Mouse (Mus musculus) thymus, adult 18-20 months (tissue): Measurements from ENCODE around the gene Cpne6.

Source experiments
- DNase-seq, 2 experiments: peaks; one replicate each; pipeline ENCODE4 v3.0.0; 2022; ENCODE audit warnings: mixed read lengths in 2 of 2

Gene Cpne6

GRCm38 (mm10) chr14:55505612-55506011 lies 4.6 kb upstream of the Cpne6 start:
- DNase-seq = no peak

- no peak for DNase-seq
Observed at GRCm38 (mm10) chr14:55507801-55508200, 2.4 kb upstream of the Cpne6 start.

GRCm38 (mm10) chr14:55509540-55509939 lies 705 bp upstream of the Cpne6 start:
- DNase-seq = no peak

GRCm38 (mm10) chr14:55511037-55511436 lies 792 bp downstream of the Cpne6 start:
- no peak for DNase-seq

- no peak for DNase-seq
Observed at GRCm38 (mm10) chr14:55513927-55514326, 3.7 kb downstream of the Cpne6 start.

GRCm38 (mm10) chr14:55515846-55516245 lies 5.6 kb downstream of the Cpne6 start:
- DNase-seq = no peak

- no peak for DNase-seq
Observed at GRCm38 (mm10) chr14:55518897-55519296, 8.7 kb downstream of the Cpne6 start.

- DNase-seq = no peak
Observed at GRCm38 (mm10) chr14:55519604-55520003, 9.4 kb downstream of the Cpne6 start.

- DNase-seq = no peak
Observed at GRCm38 (mm10) chr14:55520451-55521361, 10.5 kb downstream of the Cpne6 start.

GRCm38 (mm10) chr14:55524062-55524461 lies 13.8 kb downstream of the Cpne6 start:
- DNase-seq = no peak

- no peak for DNase-seq
Observed at GRCm38 (mm10) chr14:55524785-55525184, 14.5 kb downstream of the Cpne6 start, which contains the start of gene Nrl. Nrl (minus strand) TSS chr14:55524981.

GRCm38 (mm10) chr14:55526674-55527073 lies 16.4 kb downstream of the Cpne6 start:
- DNase-seq = no peak

- DNase-seq = no peak
Observed at GRCm38 (mm10) chr14:55527940-55528339, 17.7 kb downstream of the Cpne6 start.

- no peak for DNase-seq
Observed at GRCm38 (mm10) chr14:55536116-55536745, 26.0 kb downstream of the Cpne6 start.

GRCm38 (mm10) chr14:55540067-55540786 lies 30.0 kb downstream of the Cpne6 start, which contains the start of gene Pck2:
Pck2 (plus strand) TSS chr14:55540266.
- DNase-seq = peak; percentile 48 to 57

GRCm38 (mm10) chr14:55540787-55541321 lies 30.6 kb downstream of the Cpne6 start:
- peak; percentile 34 to 53 for DNase-seq

GRCm38 (mm10) chr14:55542268-55542667 lies 32.0 kb downstream of the Cpne6 start:
- no peak for DNase-seq

GRCm38 (mm10) chr14:55544334-55544733 lies 34.1 kb downstream of the Cpne6 start:
- DNase-seq = no peak

- no peak for DNase-seq
Observed at GRCm38 (mm10) chr14:55550191-55550590, 39.9 kb downstream of the Cpne6 start.

- no peak for DNase-seq
Observed at GRCm38 (mm10) chr14:55551347-55551746, 41.1 kb downstream of the Cpne6 start.

- no peak for DNase-seq
Observed at GRCm38 (mm10) chr14:55551794-55552193, 41.5 kb downstream of the Cpne6 start.

GRCm38 (mm10) chr14:55554635-55555034 lies 44.4 kb downstream of the Cpne6 start:
- no peak for DNase-seq

GRCm38 (mm10) chr14:55555788-55556187 lies 45.5 kb downstream of the Cpne6 start:
- no peak for DNase-seq
